Mouse (Mus musculus) liver, adult 2 months (tissue): ENCODE measurements around the gene Kcp.

ENCODE experiments used
- CTCF ChIP-seq: fragments of 200-500 bp; IDR thresholded peaks from 2 replicates; pipeline ENCODE4 v1.5.1; 2011; ENCODE audit warnings: low read depth, low read length, control low read depth
- POLR2A ChIP-seq: fragments of 200-500 bp; IDR thresholded peaks from 2 replicates; pipeline ENCODE4 v1.6.1; 2011; ENCODE audit warnings: low read length, control low read depth; ENCODE audit not compliant: insufficient read depth; ENCODE audit errors: extremely low read depth

- TF ChIP-seq POLR2A = no peak
- TF ChIP-seq CTCF = no peak
These were observed 7.6 kb downstream of the Kcp start for GRCm38 (mm10) chr6:29500177-29500576.
